Mouse (Mus musculus) right cerebral cortex, postnatal 14 days (tissue): Measurements from ENCODE around the gene Nrp1.

ENCODE experiments used
- DNase-seq: peaks from one replicate; pipeline ENCODE4 v3.0.0; 2022

The Nrp1 gene

DNA sequence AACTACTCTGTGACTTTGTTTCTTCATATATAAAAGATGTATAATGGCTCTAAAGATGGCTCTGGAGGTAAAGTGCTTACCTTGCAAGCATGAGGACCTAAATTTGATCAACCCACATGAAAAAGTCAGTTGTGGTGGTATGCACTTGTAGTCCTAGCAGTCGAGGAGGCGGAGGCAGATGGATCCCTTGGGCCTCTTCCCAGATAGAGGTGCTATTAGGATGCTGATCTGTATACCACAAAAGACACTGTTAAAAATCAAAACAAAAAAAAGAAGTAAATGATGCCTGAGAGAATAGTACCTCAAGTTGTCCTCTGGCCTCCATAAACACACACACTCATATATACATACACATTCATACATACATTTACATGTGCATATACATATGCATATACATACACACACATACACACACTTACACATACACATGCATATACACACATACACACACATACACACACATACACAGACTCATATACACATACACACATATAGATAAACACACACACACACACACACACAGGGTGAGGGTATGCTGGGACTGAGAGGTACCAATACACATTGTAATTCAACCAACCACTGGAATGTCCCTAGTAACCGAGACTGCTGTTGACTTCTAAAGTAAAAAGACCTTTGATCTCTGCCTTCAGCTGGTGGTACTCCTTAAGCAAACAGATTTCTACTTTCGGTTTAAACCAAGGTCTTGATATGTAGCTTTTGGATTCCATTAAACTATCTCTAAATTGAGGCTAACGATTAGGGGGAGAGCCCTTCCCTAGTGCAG is 115.2 kb downstream of the Nrp1 start:
- no peak for DNase-seq

GRCm38 (mm10) chr8:128474614-128475013 is 116.2 kb downstream of the Nrp1 start:
- no peak for DNase-seq

DNA sequence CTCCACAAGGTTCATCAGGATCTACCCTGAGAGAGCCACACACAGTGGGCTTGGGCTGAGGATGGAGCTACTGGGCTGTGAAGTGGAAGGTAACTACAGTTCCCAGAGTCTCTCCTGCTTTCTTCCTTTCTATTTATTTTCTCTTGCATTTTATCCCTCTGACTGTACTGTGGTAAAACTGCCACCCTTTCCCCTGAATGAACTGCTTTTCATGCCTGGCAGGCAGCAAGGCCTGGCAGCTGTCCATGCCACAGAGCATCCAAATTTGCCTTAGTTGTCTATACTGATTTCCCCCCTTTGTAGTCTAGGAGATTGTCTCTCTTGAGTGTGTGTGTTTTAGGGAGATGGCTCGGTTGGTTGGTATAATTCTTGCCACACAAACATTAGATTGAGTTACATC is 117.8 kb downstream of the Nrp1 start:
- peak; percentile 28 for DNase-seq

GRCm38 (mm10) chr8:128478017-128478416 is 119.6 kb downstream of the Nrp1 start:
- DNase-seq = no peak

DNA sequence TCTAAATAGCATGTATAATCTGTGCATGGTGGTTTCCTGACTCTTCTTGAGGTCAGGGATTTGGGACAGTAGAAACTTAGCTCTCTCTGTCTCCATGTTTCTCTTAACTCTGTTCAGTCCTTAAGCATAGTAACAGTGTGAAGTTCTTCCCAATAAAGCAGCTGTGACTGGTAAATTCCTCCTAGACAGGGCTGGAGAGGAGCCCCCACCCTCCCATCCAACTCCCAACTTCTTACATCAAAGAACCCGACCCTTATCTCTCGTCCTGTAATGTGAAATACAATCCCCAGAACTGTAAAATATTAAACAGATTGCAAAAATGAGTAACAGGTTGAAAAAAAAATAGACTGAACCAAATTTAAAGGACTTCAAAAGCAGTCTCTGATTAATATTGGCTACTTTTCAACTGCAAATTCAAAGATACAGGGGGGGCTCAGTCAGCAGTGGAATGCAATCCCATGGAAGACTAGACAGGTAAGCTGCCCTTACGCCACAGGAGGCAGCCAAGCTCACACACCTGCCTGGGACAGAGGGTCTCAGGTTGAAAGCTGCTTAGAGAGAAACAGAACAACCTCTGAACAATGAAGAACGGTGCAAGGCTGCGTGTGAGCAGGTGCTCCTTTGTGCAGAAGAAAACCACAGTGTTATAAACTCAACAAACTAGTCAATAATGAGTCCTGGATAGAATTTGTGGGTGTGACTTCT is 121.1 kb downstream of the Nrp1 start:
- no peak for DNase-seq

GRCm38 (mm10) chr8:128480896-128481665 is 122.7 kb downstream of the Nrp1 start:
- no peak for DNase-seq

DNA sequence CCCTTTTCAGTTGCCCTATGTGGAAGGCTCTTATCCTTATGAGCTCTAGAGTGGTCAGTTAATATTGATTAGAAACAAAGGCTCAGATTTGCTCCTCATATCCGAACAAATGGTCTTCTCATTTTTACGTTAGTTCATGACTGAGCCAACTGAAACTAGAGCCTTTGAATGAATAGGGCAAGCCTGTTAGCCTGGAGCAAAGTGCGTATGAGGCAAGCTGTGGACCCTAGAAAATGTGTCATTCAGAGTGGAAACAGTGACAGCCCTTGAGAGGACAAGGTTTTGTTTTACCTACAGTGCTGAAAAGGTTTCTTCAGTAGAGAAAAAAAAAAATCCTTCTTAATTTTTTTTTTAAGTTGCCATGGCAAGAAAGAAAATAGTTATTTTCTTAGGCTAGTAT is 124.9 kb downstream of the Nrp1 start:
- no peak for DNase-seq

- no peak for DNase-seq
Measured at GRCm38 (mm10) chr8:128484720-128485124, 126.3 kb downstream of the Nrp1 start.

DNA sequence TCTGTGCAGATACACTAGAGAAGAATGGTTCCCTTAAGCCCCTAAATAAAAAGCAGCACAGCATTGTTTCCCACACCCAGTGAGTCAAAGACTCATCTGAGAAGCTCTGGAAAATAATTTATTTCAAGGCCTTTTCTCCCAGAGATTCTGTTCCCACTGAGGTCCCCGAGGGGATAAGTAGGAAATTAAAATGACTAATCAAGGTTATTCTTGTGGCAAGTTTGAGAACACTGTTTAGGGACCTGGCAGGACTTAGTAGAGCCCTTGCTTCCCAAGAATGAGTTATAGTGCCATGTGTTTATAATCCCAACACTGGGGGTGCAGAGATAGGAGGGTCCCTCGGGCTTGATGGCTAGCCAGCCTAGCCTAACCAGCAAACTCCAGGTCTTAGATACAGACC is 127.6 kb downstream of the Nrp1 start:
- no peak for DNase-seq

DNA sequence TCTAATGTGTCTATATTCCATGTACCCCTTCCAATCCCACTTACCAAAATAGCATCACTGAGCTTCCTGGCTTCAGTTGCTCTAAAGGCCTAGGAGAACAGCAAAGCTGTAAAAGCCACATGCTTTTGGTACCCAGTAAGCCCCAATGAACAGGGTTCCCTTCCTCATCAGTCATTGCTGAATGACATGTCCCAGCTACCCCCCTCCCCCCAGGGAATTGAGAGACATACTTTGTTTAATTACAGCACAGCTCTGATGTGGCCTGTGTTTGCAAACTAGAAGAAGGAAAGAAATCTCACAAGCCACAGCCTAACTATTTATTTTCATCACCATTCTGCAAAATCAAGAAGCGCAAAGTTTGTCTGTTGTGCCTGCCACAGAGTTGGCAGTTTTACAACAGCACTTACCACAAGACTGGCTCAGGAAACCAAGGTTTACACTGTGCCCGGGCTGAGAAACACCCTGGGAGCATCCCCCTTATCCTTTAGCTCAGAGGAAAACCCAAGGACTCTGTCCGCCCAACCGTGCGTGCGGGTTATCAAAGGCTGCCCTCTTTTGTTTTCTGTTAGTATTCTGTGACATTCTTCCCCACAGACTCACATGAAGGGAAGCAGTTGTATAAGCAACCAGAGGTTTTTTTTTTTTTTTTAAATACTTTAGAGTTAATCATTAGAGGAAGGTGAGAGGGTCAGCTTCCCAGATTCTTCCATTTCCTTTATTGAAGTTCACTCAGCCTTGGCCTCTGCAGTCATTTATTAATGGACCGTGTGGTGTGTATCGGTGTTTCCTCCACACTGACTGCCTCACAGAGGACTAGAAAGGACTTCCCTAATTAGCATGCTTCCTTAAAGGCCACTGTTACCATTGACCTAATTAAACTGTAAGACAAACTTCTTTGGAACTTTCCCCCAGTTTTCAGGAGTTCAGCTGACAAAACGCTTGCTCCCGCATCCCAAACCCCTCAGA is 129.8 kb downstream of the Nrp1 start:
- no peak for DNase-seq

- no peak for DNase-seq
Measured at GRCm38 (mm10) chr8:128489351-128489750, 130.9 kb downstream of the Nrp1 start.

- DNase-seq = peak; percentile 23
Measured at GRCm38 (mm10) chr8:128491126-128492067, 133.0 kb downstream of the Nrp1 start.

GRCm38 (mm10) chr8:128493801-128494200 is 135.4 kb downstream of the Nrp1 start:
- no peak for DNase-seq

GRCm38 (mm10) chr8:128498836-128499235 is 140.4 kb downstream of the Nrp1 start:
- DNase-seq = no peak

DNA sequence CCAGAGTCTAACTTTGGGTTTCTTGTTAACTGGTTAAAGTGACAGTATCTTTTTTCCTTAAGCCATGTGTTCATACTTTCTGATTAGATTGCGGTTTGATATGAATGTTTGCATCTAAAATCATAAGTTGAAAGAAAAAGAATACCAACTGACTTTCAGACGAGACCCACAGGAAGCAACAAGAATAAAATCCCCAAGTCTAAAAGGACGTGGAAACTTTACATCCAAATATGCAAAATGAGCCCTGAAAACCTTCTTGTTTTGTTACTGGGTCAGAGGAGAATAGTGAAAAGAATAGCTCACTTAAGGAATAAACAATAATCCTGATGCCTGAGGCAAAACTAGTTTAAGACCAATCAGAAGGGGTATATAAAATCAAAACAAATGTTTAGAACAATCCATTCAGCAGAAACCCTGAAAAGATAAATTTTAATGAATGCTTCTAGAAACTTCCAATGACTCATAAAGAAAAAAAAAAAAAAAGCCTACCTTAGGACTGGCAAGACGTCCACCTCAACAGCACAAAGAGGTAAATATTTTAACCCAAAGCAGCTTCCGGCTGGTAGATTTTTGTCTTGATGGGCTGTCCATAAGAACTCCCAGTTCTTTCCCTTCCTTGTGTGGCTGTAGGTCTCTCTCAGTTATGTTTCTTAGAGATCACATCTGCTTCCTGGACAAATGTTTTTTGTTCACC is 145.9 kb downstream of the Nrp1 start:
- DNase-seq = no peak

- DNase-seq = no peak
Measured at GRCm38 (mm10) chr8:128505866-128506265, 147.5 kb downstream of the Nrp1 start.

DNA sequence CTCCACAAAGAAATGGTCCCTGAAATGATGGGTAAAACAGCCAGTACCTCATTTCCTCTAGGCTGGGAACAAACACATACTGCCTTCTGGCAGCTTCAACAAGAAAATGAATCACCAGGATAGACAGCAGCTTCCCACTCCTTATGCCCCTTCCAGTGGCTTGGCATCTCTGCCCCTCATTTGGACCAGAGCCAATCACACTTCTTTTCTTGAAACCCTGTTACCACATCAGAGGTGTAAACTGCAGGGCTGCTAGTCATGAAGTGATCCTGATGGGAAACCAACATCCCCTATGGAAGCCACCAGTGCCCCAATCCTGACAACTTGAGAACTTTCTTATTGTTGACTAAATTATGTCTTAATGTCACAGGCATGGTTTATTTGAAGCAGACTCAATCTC is 150.3 kb downstream of the Nrp1 start:
- DNase-seq = peak; percentile 10

DNA sequence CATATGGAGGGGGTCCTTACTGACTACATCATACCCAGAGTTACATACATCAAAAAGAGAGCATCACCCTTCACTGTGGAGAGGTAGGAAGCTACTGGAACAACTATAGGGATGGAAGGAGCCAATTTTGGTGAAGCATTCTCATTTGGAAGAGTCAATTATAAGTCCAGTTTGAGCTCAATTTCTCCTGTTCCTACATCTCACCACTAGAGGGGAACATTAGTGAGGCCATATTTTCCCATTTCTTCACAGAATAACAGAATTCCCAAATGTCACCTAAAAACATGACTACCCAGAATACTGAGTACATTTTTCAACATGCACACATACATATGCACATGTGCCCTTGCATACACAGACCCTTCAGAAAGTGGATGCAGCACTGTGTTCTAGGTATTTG is 152.6 kb downstream of the Nrp1 start:
- no peak for DNase-seq

DNA sequence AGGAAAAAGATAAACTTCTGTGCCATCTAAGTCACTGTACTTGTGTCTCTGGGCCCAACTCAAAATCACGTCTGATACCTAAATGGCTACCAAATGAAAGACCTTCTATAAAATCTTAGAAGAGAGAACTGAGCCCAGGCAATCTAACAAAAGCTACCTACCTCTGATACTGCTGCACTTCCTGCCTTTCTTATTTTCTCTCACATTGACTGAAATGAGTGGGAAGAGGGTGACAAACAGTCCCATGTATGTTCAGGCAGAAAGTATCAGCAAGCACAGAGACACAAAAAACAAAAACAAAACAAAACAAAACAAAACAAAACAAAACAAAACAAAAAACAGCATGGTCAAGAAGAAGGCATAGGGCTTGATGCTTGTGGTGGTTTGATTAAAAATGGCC is 153.3 kb downstream of the Nrp1 start:
- DNase-seq = no peak

GRCm38 (mm10) chr8:128516846-128517446 is 158.5 kb downstream of the Nrp1 start:
- no peak for DNase-seq
